Mouse (Mus musculus) neural tube, embryonic 14.5 days (tissue): ENCODE measurements at regions not wholly inside any gene's neighbourhood (a gene's known extent, or its start where the extent isn't known, plus 50 kb on each side); places are given as distances from the start of the nearest gene placed in this dataset.

Experiments
- ATAC-seq: fragments of 200-750 bp; cut with Nextera tagmentation; 2 replicates; pipeline ENCODE4 v1.8.0; 2017; ENCODE audit warnings: low read depth, mild to moderate bottlenecking, moderate TSS enrichment, moderate library complexity
- H3K27ac ChIP-seq: fragments of 300-500 bp; sonication (generic); 2 replicates; pipeline ENCODE4 v1.5.1; 2014; ENCODE audit warnings: low read depth, mild to moderate bottlenecking, control low read depth, low read length, moderate library complexity, mixed read lengths
- H3K27me3 ChIP-seq: fragments of 300-500 bp; sonication (generic); 2 replicates; pipeline ENCODE4 v1.6.1; 2014; ENCODE audit warnings: low read length; ENCODE audit not compliant: control insufficient read depth, insufficient read depth
- H3K36me3 ChIP-seq: fragments of 300-500 bp; sonication (generic); 2 replicates; pipeline ENCODE4 v1.6.1; 2014; ENCODE audit warnings: low read length, mixed read lengths; ENCODE audit not compliant: control insufficient read depth, insufficient read depth
- H3K4me1 ChIP-seq: fragments of 300-500 bp; sonication (generic); 2 replicates; pipeline ENCODE4 v1.6.1; 2014; ENCODE audit warnings: low read length; ENCODE audit not compliant: control insufficient read depth, insufficient read depth
- H3K4me2 ChIP-seq: fragments of 300-500 bp; sonication (generic); 2 replicates; pipeline ENCODE4 v1.6.1; 2014; ENCODE audit warnings: mild to moderate bottlenecking, low read depth, low read length, control low read depth
- H3K4me3 ChIP-seq: fragments of 300-500 bp; sonication (generic); 2 replicates; pipeline ENCODE4 v1.5.1; 2014; ENCODE audit warnings: low read depth, low read length, control low read depth, mixed read lengths
- H3K9ac ChIP-seq: fragments of 300-500 bp; sonication (generic); replicated peaks from 2 replicates; pipeline ENCODE4 v1.6.1; 2014; ENCODE audit warnings: low read depth, mild to moderate bottlenecking, control low read depth, low read length, mixed read lengths
- H3K9me3 ChIP-seq: fragments of 300-500 bp; sonication (generic); 2 replicates; pipeline ENCODE4 v1.6.1; 2016; ENCODE audit warnings: low read length; ENCODE audit not compliant: control insufficient read depth
- WGBS: fragments of 180-500 bp; shearing (Covaris S2); extraction: QIAGEN DNeasy Blood & Tissue Kit; methylation state at CpG from one replicate; pipeline ENCODE4 v1.1.7; 2014; 5-methylcytosine and 5-hydroxymethylcytosine counted together

DNA sequence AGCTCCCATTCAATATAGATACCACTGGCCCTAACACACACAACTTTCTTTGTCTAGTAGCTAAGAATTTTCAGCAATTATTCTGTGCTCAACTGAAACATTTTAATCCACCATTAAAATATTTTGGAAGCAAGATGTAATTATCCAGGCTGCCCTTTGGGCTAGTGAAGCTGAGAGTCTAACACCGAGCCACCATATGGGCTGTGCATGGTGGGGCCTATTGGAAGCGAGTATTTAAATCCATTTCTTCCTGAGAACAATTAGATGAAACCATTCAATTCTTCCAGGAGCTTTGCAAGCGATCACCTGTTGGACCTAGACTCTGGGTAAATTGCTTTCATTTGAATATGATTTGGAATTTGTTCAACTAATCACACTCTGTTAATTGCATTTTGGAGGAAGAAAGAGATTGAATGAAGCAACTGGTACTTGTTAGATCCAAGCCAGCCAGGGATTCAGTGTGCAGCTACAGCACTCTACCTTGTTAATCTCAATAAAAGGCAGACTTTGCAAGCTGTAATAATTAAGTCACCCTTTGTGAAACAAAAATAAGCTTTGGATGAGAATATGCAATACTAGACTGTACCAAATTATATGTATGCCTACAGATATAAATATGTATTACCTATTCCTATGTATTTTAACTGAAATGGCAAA lies 1533.6 kb upstream of the Tenm4 start:
- H3K9ac ChIP-seq, result no peak overlapping the region
- H3K27me3 ChIP-seq, result no peaks in the 10 kb centered on the region
- no peak overlapping the region for H3K4me3 ChIP-seq
- no peaks in the 10 kb centered on the region for H3K36me3 ChIP-seq
- H3K4me2 ChIP-seq, result no peak overlapping the region
- H3K4me1 ChIP-seq, result no peaks in the 10 kb centered on the region
- no peaks in the 10 kb centered on the region for H3K9me3 ChIP-seq
- WGBS, result 76% methylated on average over 3 of the region's 3 CpGs
- no peak for ATAC-seq
- no peak overlapping the region for H3K27ac ChIP-seq

DNA sequence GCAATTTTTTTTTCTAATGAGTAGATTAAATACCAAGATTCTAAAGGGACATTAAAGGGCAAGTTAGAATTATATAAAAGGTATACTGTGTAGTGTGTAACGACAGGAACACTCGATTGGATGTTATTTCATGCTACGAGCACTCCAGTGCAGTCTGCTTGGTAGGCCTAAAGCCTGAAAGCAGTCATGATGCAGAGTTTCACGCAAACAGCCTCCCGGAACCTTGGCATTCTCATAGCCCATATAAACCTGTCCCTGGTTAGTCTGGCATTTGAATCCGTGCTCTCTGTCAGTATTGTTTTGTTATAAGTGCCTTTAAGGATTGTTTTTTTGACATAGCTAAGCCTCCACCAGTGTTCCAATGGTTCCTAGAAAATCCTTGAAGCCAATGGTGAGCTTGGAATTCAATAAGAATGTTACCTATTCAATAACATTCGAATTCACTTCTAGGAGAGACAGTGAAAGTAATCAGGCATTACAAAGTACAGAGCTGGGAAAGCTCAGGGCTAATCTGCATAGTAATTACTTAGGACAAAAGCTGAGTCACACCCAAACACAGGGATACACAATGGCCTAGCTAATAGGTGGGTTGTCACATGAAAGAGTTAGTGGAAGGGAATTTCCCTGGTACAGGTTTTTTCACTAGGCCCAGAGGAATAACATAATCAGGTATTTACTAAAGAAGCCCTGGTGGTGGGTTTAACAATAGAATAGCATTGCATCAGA lies 1526.3 kb upstream of the Tenm4 start:
- Histone ChIP-seq H3K36me3 (no peaks in the 10 kb centered on the region), H3K4me1 (no peaks in the 10 kb centered on the region), H3K9me3 (no peaks in the 10 kb centered on the region), H3K27ac (no peak overlapping the region), H3K4me3 (no peak overlapping the region), H3K27me3 (no peaks in the 10 kb centered on the region), H3K4me2 (no peak overlapping the region), H3K9ac (no peak overlapping the region)
- WGBS, result 51% methylated on average over 7 of the region's 7 CpGs
- ATAC-seq, result no peak

DNA sequence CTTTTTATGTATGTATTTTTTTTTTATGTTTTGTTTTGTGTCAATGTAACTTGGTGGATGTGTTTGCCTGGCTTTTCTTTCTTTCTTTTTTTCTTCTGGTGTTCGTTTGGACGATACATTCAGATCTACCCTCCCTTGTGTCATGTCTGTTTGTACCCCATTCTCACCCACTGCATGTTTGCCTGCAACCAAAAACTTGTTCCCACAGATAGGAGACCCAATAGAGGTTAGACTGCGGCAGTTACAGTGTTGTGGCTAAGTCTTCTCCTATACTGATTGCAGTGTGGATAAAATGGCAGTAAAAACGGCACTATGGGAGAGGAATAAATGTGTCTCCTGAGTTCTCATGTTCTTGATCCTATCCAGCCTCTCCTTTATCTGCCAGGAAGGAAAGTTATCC lies 1525.7 kb upstream of the Tenm4 start:
- no peaks in the 10 kb centered on the region for H3K36me3 ChIP-seq
- no peak overlapping the region for H3K4me3 ChIP-seq
- no peaks in the 10 kb centered on the region for H3K9me3 ChIP-seq
- no peak overlapping the region for H3K9ac ChIP-seq
- WGBS, result 57% methylated on average over 4 of the region's 4 CpGs
- ATAC-seq, result no peak
- H3K27me3 ChIP-seq, result no peaks in the 10 kb centered on the region
- no peak overlapping the region for H3K4me2 ChIP-seq
- H3K27ac ChIP-seq, result no peak overlapping the region
- no peaks in the 10 kb centered on the region for H3K4me1 ChIP-seq

DNA sequence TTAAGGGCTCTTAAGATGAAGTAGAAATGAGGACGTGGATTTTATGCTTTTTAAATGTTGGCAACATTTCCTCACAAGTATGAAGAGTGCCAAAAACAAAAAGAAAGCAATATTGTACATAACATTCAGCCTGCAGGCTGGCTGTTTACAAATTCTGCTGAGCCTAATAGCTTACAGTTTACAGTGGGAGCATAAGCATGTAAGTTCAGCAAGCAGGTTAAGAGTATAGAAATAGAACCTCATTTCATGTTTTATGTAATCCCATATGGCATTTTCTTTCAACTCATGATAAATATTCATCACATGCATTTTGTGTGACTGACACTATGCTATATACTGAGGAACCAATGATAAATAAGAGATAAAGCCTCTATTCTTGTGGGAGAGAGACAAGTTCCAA lies 1520.6 kb upstream of the Tenm4 start:
- Histone ChIP-seq H3K9ac (no peak overlapping the region), H3K9me3 (no peaks in the 10 kb centered on the region), H3K4me2 (no peak overlapping the region), H3K27ac (no peak overlapping the region), H3K4me1 (no peaks in the 10 kb centered on the region), H3K27me3 (no peaks in the 10 kb centered on the region), H3K4me3 (no peak overlapping the region), H3K36me3 (no peaks in the 10 kb centered on the region)
- ATAC-seq, result no peak
- WGBS, result 67% methylated on average over 1 of the region's 1 CpGs

DNA sequence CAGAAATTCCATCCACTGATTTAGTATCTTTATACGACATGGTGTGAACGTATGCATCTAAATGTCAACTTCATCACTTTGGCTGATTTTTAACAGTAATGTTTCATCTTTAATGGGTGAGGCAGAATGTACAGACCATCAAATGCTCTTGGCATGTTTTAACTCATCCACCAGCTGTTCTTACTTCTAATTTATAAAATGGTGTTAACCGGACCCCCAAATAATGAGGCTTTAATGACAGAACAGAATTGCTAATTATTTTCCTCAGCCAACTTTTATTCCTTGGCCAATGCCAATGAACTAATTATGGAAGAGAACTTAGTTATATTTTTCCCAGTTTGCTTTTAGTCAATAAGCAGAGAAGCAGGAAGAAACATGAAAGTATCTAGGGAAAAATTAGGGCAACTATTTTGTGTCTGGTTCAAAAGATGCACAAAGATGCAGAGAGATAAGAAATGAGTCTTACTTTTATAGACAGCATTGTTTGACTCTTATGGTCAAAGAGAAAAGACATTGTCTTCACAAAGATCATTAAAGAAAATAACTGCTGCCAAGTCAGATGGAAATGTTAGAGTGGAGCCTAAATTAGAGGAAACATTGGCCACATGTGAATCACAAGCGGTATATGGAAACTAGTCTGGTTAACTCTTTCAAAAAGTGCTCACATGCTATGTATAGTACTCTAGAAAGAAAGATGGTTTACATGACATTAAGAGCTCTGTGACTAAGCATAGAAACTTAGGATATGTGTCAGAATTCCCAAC lies 1504.5 kb upstream of the Tenm4 start:
- 81% methylated on average over 4 of the region's 4 CpGs for WGBS
- Histone ChIP-seq H3K9me3 (no peaks in the 10 kb centered on the region), H3K4me1 (no peaks in the 10 kb centered on the region), H3K4me2 (no peak overlapping the region), H3K36me3 (no peaks in the 10 kb centered on the region), H3K27ac (no peak overlapping the region), H3K27me3 (no peaks in the 10 kb centered on the region), H3K9ac (no peak overlapping the region), H3K4me3 (no peak overlapping the region)
- no peak for ATAC-seq

DNA sequence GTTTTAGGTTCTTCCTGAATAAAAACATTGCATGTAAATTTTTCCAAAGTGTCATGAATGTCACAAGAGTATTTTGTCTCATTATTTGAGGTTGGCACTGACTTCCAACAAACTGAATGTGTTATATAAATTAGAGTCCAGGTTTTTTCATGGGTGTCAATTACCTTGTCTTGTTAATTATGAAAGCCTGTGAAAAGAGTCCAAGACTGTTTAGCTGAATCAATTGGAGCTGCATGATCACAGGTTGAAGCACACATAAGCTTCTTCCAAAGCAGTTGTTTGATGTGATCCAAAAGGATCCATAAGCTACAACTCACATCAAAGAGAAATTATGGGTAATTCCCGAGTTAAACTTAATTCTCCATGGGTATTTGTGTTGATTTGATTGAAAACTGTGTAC lies 1502.8 kb upstream of the Tenm4 start:
- no peaks in the 10 kb centered on the region for H3K27me3 ChIP-seq
- H3K9me3 ChIP-seq, result no peaks in the 10 kb centered on the region
- no peak for ATAC-seq
- no peak overlapping the region for H3K4me2 ChIP-seq
- H3K4me3 ChIP-seq, result no peak overlapping the region
- no peaks in the 10 kb centered on the region for H3K36me3 ChIP-seq
- H3K9ac ChIP-seq, result no peak overlapping the region
- no peak overlapping the region for H3K27ac ChIP-seq
- no peaks in the 10 kb centered on the region for H3K4me1 ChIP-seq
- 51% methylated on average over 1 of the region's 1 CpGs for WGBS

DNA sequence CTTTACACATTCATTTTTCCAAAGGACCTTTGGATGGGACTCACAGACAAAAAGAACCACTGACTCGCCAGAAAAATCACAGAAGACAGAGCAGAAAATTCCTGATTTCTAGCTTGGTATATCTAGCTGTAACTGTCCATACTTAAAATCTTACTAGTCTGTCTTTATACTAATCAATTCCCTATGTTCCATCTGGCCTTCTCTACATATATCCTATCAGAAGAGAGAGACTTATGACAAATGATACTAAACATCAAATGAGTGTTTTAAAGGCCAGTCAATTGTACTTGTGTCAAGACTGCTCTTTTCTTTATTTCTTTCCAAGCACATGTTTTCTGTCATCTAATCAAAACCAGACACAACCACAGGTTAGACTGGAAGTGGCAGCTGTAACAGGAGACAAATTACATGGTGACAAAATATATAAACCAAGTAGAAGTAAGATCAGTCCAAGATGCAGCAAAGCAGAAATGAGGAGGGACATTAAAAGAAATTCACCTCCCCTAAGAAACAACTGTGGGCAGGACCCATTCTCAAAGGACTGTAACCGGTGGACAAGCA lies 1502.1 kb upstream of the Tenm4 start:
- Histone ChIP-seq H3K4me1 (no peaks in the 10 kb centered on the region), H3K4me2 (no peak overlapping the region), H3K27me3 (no peaks in the 10 kb centered on the region), H3K27ac (no peak overlapping the region), H3K9ac (no peak overlapping the region), H3K36me3 (no peaks in the 10 kb centered on the region), H3K9me3 (no peaks in the 10 kb centered on the region), H3K4me3 (no peak overlapping the region)
- WGBS, result 74% methylated on average over 2 of the region's 2 CpGs
- no peak for ATAC-seq

DNA sequence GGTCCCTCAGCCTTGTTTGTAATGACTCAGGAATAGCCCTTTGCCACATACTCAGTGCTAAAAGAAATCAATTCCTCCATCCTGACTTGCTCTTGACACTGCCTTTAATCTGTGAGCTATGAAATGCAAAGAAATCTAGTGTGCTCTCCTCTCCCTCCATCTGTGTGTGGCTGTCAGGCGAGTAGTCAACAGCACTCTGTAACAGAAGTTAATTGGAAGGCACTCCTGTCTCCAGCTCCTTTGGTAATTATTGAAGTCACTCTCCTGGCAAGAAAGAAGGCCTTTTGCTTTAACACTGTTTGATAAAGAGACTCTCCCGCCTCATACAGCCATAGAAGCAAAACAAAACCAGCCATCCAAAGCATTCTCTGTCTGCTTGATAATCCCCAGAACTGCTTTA lies 1483.2 kb upstream of the Tenm4 start:
- Histone ChIP-seq H3K4me1 (no peaks in the 10 kb centered on the region), H3K4me2 (no peak overlapping the region), H3K36me3 (no peaks in the 10 kb centered on the region), H3K27me3 (no peaks in the 10 kb centered on the region), H3K4me3 (no peak overlapping the region), H3K9me3 (no peaks in the 10 kb centered on the region), H3K27ac (no peak overlapping the region), H3K9ac (no peak overlapping the region)
- WGBS, result 53% methylated on average over 2 of the region's 2 CpGs
- ATAC-seq, result no peak

DNA sequence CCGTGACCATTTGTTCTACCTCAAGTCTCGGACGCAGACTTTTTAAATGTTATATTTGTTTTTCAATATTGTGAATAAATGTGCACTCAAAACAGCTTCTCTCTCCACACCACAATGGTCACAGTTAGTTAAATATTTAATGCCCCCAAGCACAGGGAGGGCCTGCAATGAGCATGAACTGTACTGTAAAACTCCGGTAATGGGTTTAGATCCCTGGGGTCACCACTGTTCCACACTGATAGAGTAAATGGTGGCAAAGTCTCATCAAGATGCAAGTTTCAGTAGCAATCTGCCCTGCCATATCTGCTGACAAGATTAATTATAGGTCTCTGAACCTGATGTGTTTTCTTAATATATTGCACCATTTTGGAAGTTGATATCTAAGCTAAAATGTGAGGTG lies 1473.8 kb upstream of the Tenm4 start:
- Histone ChIP-seq H3K4me2 (no peak overlapping the region), H3K36me3 (no peaks in the 10 kb centered on the region), H3K27me3 (no peaks in the 10 kb centered on the region), H3K4me3 (no peak overlapping the region), H3K27ac (no peak overlapping the region), H3K4me1 (no peaks in the 10 kb centered on the region), H3K9ac (no peak overlapping the region), H3K9me3 (no peaks in the 10 kb centered on the region)
- WGBS, result 70% methylated on average over 4 of the region's 4 CpGs
- ATAC-seq, result peak; percentile 58; the same call in 1 of the 2 replicates
